Comparison of ENCODE assay signal across 9 mouse cellular contexts in genomic region chr7:141008938-141009660, GRCm38 (mm10). TPM values are rescaled to one million over a fixed set of nuclear protein-coding genes. Genes with fewer than 3 reads are reported as not detected.
DNase-seq lines count a peak whose midpoint lies in the region; ATAC-seq and TF ChIP-seq lines count a peak whose summit lies in the region.
"Had no signal": no experiment of that assay in that cellular context is flagged by ENCODE, and none has a peak within 500 bp of the region (broad histone marks: within the 10 kb centered on the region; RNA-seq: fewer than 3 reads in every experiment).

No protein-coding gene starts in this region.

- no peak for TF ChIP-seq POLR2A in bone marrow, adult 2 months (IDR thresholded peaks at IDR 0.05; ENCODE audit: borderline replicate concordance, control insufficient read depth, low read depth, low read length)
- TF ChIP-seq POLR2A in testis, adult 2 months (IDR thresholded peaks at IDR 0.05; ENCODE audit: control insufficient read depth, low read depth, low read length) = no peak

- H3K9me3 ChIP-seq in heart, embryonic 14.5 days (ENCODE audit: control insufficient read depth, low read length) = no peaks in the 10 kb centered on the region
- H3K9me3 ChIP-seq in liver, embryonic 16.5 days (replicated peaks; ENCODE audit: control insufficient read depth, low read length) = no peaks in the 10 kb centered on the region
- no peaks in the 10 kb centered on the region for H3K9me3 ChIP-seq in neural tube, embryonic 13.5 days

- H3K27me3 ChIP-seq in heart, embryonic 14.5 days (ENCODE audit: control insufficient read depth, insufficient read depth, low read length) = 0 out of 2 replicates have a peak, but pooled peaks cover 4% of the 10 kb centered on the region
- H3K27me3 ChIP-seq in liver, embryonic 16.5 days (ENCODE audit: control insufficient read depth, insufficient read depth, low read depth, low read length) = no peaks in the 10 kb centered on the region
- H3K27me3 ChIP-seq in neural tube, embryonic 13.5 days = no peaks in the 10 kb centered on the region
- H3K27me3 ChIP-seq in testis, adult 2 months (ENCODE audit: control insufficient read depth, insufficient read depth, low read length) = no peaks in the 10 kb centered on the region

- 4% methylated on average over 20 of the region's 20 CpGs for WGBS in bone marrow, adult 2 months
- WGBS in heart, embryonic 14.5 days = 7% methylated on average over 20 of the region's 20 CpGs
- WGBS in liver, embryonic 16.5 days (ENCODE audit: insufficient replicate concordance) = 5% methylated on average over 20 of the region's 20 CpGs
- 8% methylated on average over 20 of the region's 20 CpGs for WGBS in neural tube, embryonic 13.5 days

- H3K27ac ChIP-seq in bone marrow, adult 2 months (ENCODE audit: control insufficient read depth, insufficient read depth, low read depth, low read length, poor library complexity) = peak overlapping the region; percentile 73
- no peak overlapping the region for H3K27ac ChIP-seq in heart, embryonic 14.5 days (replicated peaks in 1 of 2; ENCODE audit: control insufficient read depth in 1 of 2, insufficient read depth in 1 of 2, low read depth in 2 of 2, low read length in 2 of 2)
- H3K27ac ChIP-seq in liver, embryonic 16.5 days (ENCODE audit: low read length) = no peak overlapping the region
- no peak overlapping the region for H3K27ac ChIP-seq in neural tube, embryonic 13.5 days (replicated peaks)
- H3K27ac ChIP-seq in testis, adult 2 months (ENCODE audit: control insufficient read depth, insufficient read depth, low read depth, low read length) = no peak overlapping the region

- peaks cover 7% of the 10 kb centered on the region; the same call in 1 of the 2 replicates for H3K4me1 ChIP-seq in bone marrow, adult 2 months (ENCODE audit: control insufficient read depth, insufficient read depth, low read length)
- peaks cover 7% of the 10 kb centered on the region in 2 experiments; a peak in 2 of 4 replicates for H3K4me1 ChIP-seq in heart, embryonic 14.5 days (ENCODE audit: control insufficient read depth in 2 of 2, insufficient read depth in 2 of 2, low read length in 2 of 2)
- peaks cover 29% of the 10 kb centered on the region for H3K4me1 ChIP-seq in liver, embryonic 16.5 days (ENCODE audit: control insufficient read depth, low read depth, low read length)
- H3K4me1 ChIP-seq in neural tube, embryonic 13.5 days (replicated peaks) = peaks cover 18% of the 10 kb centered on the region; the same call in 1 of the 2 replicates
- H3K4me1 ChIP-seq in testis, adult 2 months (ENCODE audit: control insufficient read depth, insufficient read depth, low read length) = peaks cover 5% of the 10 kb centered on the region

- peak; percentile 94 for TF ChIP-seq CTCF in bone marrow, adult 2 months (IDR thresholded peaks at IDR 0.05; ENCODE audit: control insufficient read depth, insufficient read depth, low read length)
- peak; percentile 74; the same call in 1 of the 2 replicates for TF ChIP-seq CTCF in testis, adult 2 months (IDR thresholded peaks at IDR 0.05; ENCODE audit: control insufficient read depth, insufficient read depth, insufficient replicate concordance, low read depth, low read length)

- ATAC-seq in erythroblast, adult 5-6 weeks (replicated peaks; ENCODE audit: low FRiP score, poor library complexity, severe bottlenecking) = peak; percentile 72
- peak; percentile 44 for ATAC-seq in heart, embryonic 14.5 days (ENCODE audit: insufficient number of reproducible peaks, insufficient read depth, low FRiP score, low read depth)
- ATAC-seq in liver, embryonic 16.5 days (ENCODE audit: low read depth) = peak; percentile 72
- ATAC-seq in neural tube, embryonic 13.5 days (ENCODE audit: low read depth) = peak; percentile 67

- peak; percentile 88 for DNase-seq in CD4-positive, CD25-positive, alpha-beta regulatory T cell, adult 2 months (ENCODE audit: low read depth, low spot score)
- DNase-seq in kidney, postnatal 10 days = peak; percentile 92

- H3K36me3 ChIP-seq in heart, embryonic 14.5 days (ENCODE audit: control insufficient read depth, insufficient read depth, low read length) = no peaks in the 10 kb centered on the region
- H3K36me3 ChIP-seq in liver, embryonic 16.5 days (ENCODE audit: control insufficient read depth, insufficient read depth) = no peaks in the 10 kb centered on the region
- no peaks in the 10 kb centered on the region for H3K36me3 ChIP-seq in neural tube, embryonic 13.5 days
- H3K36me3 ChIP-seq in testis, adult 2 months (ENCODE audit: control insufficient read depth, insufficient read depth, low read length) = no peaks in the 10 kb centered on the region

- peak overlapping the region; percentile 88 for H3K4me3 ChIP-seq in bone marrow, adult 2 months (replicated peaks; ENCODE audit: control insufficient read depth, low read depth, low read length)
- 0 out of 4 replicates have a peak overlapping the region, but pooled peaks of 1 of the 2 experiments have one; percentile 13 for H3K4me3 ChIP-seq in heart, embryonic 14.5 days (ENCODE audit: control insufficient read depth in 1 of 2, insufficient read depth in 1 of 2, low read depth in 1 of 2, low read length in 2 of 2)
- H3K4me3 ChIP-seq in liver, embryonic 16.5 days (ENCODE audit: low read depth, low read length) = no peak overlapping the region; the same call in 1 of the 2 replicates
- no peak overlapping the region for H3K4me3 ChIP-seq in neural tube, embryonic 13.5 days
- H3K4me3 ChIP-seq in testis, adult 2 months (ENCODE audit: control insufficient read depth, low read depth, low read length) = no peak overlapping the region

- H3K4me2 ChIP-seq in heart, embryonic 14.5 days (ENCODE audit: low read length) = peak overlapping the region; percentile 55
- peak overlapping the region; percentile 43 for H3K4me2 ChIP-seq in liver, embryonic 16.5 days (ENCODE audit: low read depth, low read length)
- peak overlapping the region; percentile 39 for H3K4me2 ChIP-seq in neural tube, embryonic 13.5 days

- no peak overlapping the region for H3K9ac ChIP-seq in heart, embryonic 14.5 days (ENCODE audit: low read length)
- no peak overlapping the region for H3K9ac ChIP-seq in liver, embryonic 16.5 days (ENCODE audit: low read depth, low read length)
- H3K9ac ChIP-seq in neural tube, embryonic 13.5 days = no peak overlapping the region

RNA-seq across cellular contexts. Expression of gene Ifitm3, which starts 1.5 kb away (rescaled TPM):
- polyA plus RNA-seq in bone marrow, adult 2 months (2011; ENCODE audit: insufficient read depth, insufficient read length, low replicate concordance, missing spikeins) = 166 and 209 TPM in 2 replicates
- 186 and 267 TPM in 2 replicates for total RNA-seq in erythroblast, adult 5-6 weeks (2015; ENCODE audit: low replicate concordance)
- 78.8 and 112 TPM in 2 replicates for total RNA-seq in erythroblast, adult 5-6 weeks (2017; ENCODE audit: low replicate concordance)
- 89.6 and 105 TPM in 2 replicates for polyA plus RNA-seq in heart, embryonic 14.5 days (2014; fragmentation: Nextera tagmentation; extraction: Ambion mirVana)
- polyA plus RNA-seq in liver, embryonic 16.5 days (2015; fragmentation: Nextera tagmentation; extraction: Ambion mirVana) = 68.0 and 76.2 TPM in 2 replicates
- polyA plus RNA-seq in neural tube, embryonic 13.5 days (2015; fragmentation: Nextera tagmentation; extraction: Ambion mirVana) = 35.9 and 40.0 TPM in 2 replicates
- polyA plus RNA-seq in testis, adult 2 months (2012; rRNA removed) = 15.2 and 23.0 TPM in 2 replicates

RNA-seq across cellular contexts. Expression of gene Ifitm6, which starts 8.6 kb away (rescaled TPM):
- polyA plus RNA-seq in bone marrow, adult 2 months (2011; ENCODE audit: insufficient read depth, insufficient read length, low replicate concordance, missing spikeins) = 195 and 524 TPM in 2 replicates
- total RNA-seq in erythroblast, adult 5-6 weeks (2015; ENCODE audit: low replicate concordance) = 336 and 380 TPM in 2 replicates
- 99.4 and 179 TPM in 2 replicates for total RNA-seq in erythroblast, adult 5-6 weeks (2017; ENCODE audit: low replicate concordance)
- 0.43 and 0.97 TPM in 2 replicates for polyA plus RNA-seq in heart, embryonic 14.5 days (2014; fragmentation: Nextera tagmentation; extraction: Ambion mirVana)
- polyA plus RNA-seq in liver, embryonic 16.5 days (2015; fragmentation: Nextera tagmentation; extraction: Ambion mirVana) = 23.3 and 28.4 TPM in 2 replicates
- 0.63 and 0.81 TPM in 2 replicates for polyA plus RNA-seq in neural tube, embryonic 13.5 days (2015; fragmentation: Nextera tagmentation; extraction: Ambion mirVana)
- 0.19 and 0.48 TPM in 2 replicates for polyA plus RNA-seq in testis, adult 2 months (2012; rRNA removed)

RNA-seq across cellular contexts. Expression of gene Gm17387, which starts 19.8 kb away (rescaled TPM):
- not detected in 2 replicates for polyA plus RNA-seq in bone marrow, adult 2 months (2011; ENCODE audit: insufficient read depth, insufficient read length, low replicate concordance, missing spikeins)
- not detected in 2 replicates for total RNA-seq in erythroblast, adult 5-6 weeks (2015; ENCODE audit: low replicate concordance)
- not detected in 2 replicates for total RNA-seq in erythroblast, adult 5-6 weeks (2017; ENCODE audit: low replicate concordance)
- not detected in 2 replicates for polyA plus RNA-seq in heart, embryonic 14.5 days (2014; fragmentation: Nextera tagmentation; extraction: Ambion mirVana)
- polyA plus RNA-seq in liver, embryonic 16.5 days (2015; fragmentation: Nextera tagmentation; extraction: Ambion mirVana) = not detected in 2 replicates
- not detected in 2 replicates for polyA plus RNA-seq in neural tube, embryonic 13.5 days (2015; fragmentation: Nextera tagmentation; extraction: Ambion mirVana)
- polyA plus RNA-seq in testis, adult 2 months (2012; rRNA removed) = not detected in 2 replicates
- polyA plus RNA-seq: frontal cortex, adult 2 months had no signal

RNA-seq across cellular contexts. Expression of gene Ifitm1, which starts 42.1 kb away (rescaled TPM):
- 32.8 and 82.9 TPM in 2 replicates for polyA plus RNA-seq in bone marrow, adult 2 months (2011; ENCODE audit: insufficient read depth, insufficient read length, low replicate concordance, missing spikeins)
- 31.8 and 47.3 TPM in 2 replicates for total RNA-seq in erythroblast, adult 5-6 weeks (2015; ENCODE audit: low replicate concordance)
- 0.70 and 11.8 TPM in 2 replicates for total RNA-seq in erythroblast, adult 5-6 weeks (2017; ENCODE audit: low replicate concordance)
- 7.4 and 8.3 TPM in 2 replicates for polyA plus RNA-seq in heart, embryonic 14.5 days (2014; fragmentation: Nextera tagmentation; extraction: Ambion mirVana)
- polyA plus RNA-seq in liver, embryonic 16.5 days (2015; fragmentation: Nextera tagmentation; extraction: Ambion mirVana) = 15.2 and 15.4 TPM in 2 replicates
- 20.3 and 26.7 TPM in 2 replicates for polyA plus RNA-seq in neural tube, embryonic 13.5 days (2015; fragmentation: Nextera tagmentation; extraction: Ambion mirVana)
- 3.0 and 6.9 TPM in 2 replicates for polyA plus RNA-seq in testis, adult 2 months (2012; rRNA removed)

RNA-seq across cellular contexts. Expression of gene B4galnt4, which starts 51.8 kb away (rescaled TPM):
- 0.36 and 2.1 TPM in 2 replicates for polyA plus RNA-seq in bone marrow, adult 2 months (2011; ENCODE audit: insufficient read depth, insufficient read length, low replicate concordance, missing spikeins)
- 0.84 TPM in 1 of 2 replicates, not detected in the other for total RNA-seq in erythroblast, adult 5-6 weeks (2015; ENCODE audit: low replicate concordance)
- total RNA-seq in erythroblast, adult 5-6 weeks (2017; ENCODE audit: low replicate concordance) = not detected in 2 replicates
- 0.27 and 0.66 TPM in 2 replicates for polyA plus RNA-seq in heart, embryonic 14.5 days (2014; fragmentation: Nextera tagmentation; extraction: Ambion mirVana)
- polyA plus RNA-seq in liver, embryonic 16.5 days (2015; fragmentation: Nextera tagmentation; extraction: Ambion mirVana) = 0.35 and 0.37 TPM in 2 replicates
- 39.2 and 41.0 TPM in 2 replicates for polyA plus RNA-seq in neural tube, embryonic 13.5 days (2015; fragmentation: Nextera tagmentation; extraction: Ambion mirVana)
- polyA plus RNA-seq in testis, adult 2 months (2012; rRNA removed) = 18.0 and 23.7 TPM in 2 replicates
